Mouse (Mus musculus) cerebellum, postnatal 25 days (tissue): ENCODE results near the gene Theg.
A peak's percentile ranks its signal among the peaks of the same experiment; 100 is the strongest.

ENCODE experiments used
- DNase-seq, 2 experiments: peaks; one replicate each; pipeline ENCODE4 v3.0.0; 2021; ENCODE audit warnings: mixed read lengths in 2 of 2

Gene Theg

DNA sequence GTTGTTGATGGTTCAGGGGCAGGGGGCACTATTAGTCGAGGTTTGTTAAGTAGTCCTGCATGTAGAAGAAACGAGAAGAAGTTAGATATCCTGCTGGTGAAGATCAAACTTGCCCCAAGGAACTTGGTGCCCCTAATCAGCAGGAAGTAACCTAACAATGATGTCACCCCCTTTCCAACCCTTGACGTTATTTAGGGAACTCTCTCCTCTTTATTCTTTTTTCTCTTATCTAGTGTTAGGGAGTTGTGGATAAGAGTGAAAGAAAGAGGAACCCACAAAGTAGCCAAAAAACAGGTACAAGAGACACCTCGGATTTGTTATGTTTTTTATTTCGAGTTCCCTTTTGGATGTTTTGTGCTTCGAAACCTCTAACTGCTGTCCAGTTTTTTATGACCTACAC is 7.0 kb upstream of the Theg start:
- DNase-seq: no peak

GRCm38 (mm10) chr10:79590702-79591101 is 3.6 kb upstream of the Theg start:
- DNase-seq: no peak

- DNase-seq: no peak
These were observed 608 bp upstream of the Theg start for GRCm38 (mm10) chr10:79587752-79588126.

DNA sequence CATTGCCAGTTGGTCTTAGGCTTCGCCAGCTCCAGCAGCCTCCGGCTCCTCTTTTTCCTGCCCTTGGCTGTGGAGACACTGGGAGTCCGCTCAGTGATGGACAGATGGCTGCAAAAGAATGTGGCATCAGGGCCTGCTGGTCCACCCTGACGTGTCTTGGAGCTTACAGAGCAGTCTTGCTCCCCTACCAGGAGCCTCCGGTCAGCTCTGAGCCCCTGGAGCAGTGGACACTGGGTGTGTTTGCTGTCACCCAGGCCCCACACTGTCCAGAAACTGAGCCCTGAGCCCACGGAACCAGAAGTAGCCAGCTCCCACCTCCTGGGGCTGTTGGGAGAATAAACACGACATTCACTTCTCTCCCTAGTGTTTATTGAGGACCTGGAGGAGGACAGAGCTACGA is 888 bp downstream of the Theg start:
- DNase-seq: peak; percentile 33 to 37

GRCm38 (mm10) chr10:79585723-79586122 is 1.4 kb downstream of the Theg start:
- no peak for DNase-seq

DNA sequence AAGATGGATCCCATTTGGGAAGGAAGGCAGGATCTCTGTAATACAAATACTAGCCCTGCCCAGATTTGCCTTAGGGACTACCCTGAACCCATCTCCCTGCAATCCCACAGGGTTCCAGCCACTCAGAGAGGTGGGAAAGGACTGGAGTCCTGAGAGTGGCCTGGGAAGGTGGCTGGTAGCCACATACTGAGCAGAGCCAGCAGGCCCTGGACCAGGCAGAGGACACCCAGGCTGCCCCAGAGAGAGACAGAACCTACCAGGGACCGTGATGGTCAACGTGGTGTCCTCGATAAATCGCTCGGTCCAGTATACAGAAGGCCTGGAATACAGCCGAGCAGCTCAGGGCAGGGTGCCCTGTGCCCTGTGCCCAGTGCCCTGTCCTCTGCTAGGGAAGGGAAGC is 2.0 kb downstream of the Theg start:
- DNase-seq: no peak

- DNase-seq: no peak
These were observed 2.7 kb downstream of the Theg start for GRCm38 (mm10) chr10:79584426-79584825.

GRCm38 (mm10) chr10:79584021-79584420 is 3.1 kb downstream of the Theg start:
- DNase-seq: no peak

- DNase-seq: no peak
These were observed 5.6 kb downstream of the Theg start for GRCm38 (mm10) chr10:79581501-79581900.

GRCm38 (mm10) chr10:79580811-79581210 is 6.3 kb downstream of the Theg start:
- peak; percentile 42 to 65 for DNase-seq

GRCm38 (mm10) chr10:79580356-79580755 is 6.8 kb downstream of the Theg start:
- DNase-seq: no peak

GRCm38 (mm10) chr10:79579781-79580180 is 7.3 kb downstream of the Theg start:
- no peak for DNase-seq

- DNase-seq: no peak
These were observed 8.2 kb downstream of the Theg start for GRCm38 (mm10) chr10:79578891-79579290.

GRCm38 (mm10) chr10:79578276-79578675 is 8.9 kb downstream of the Theg start:
- no peak for DNase-seq

DNA sequence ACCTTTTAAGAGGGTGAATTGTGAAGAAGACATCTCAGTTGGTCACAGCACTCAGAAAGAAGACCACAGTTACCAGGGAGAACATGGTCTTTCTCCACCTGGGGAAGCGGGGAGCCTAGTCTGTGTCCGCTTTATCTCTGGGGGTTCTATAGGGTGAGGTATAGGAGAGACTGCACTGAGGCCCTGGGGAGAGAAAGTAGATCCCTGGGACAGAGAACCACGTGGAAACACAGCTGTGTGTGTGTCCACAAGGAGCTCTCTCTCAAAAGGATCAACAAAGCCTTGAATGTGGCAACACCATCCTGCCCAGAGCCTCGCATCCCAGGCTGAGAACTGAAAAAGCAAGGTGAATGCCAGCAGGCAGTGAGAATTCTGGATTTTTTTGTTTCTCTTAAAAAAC is 9.8 kb downstream of the Theg start:
- no peak for DNase-seq

GRCm38 (mm10) chr10:79575754-79576153 is 11.4 kb downstream of the Theg start:
- no peak for DNase-seq

DNA sequence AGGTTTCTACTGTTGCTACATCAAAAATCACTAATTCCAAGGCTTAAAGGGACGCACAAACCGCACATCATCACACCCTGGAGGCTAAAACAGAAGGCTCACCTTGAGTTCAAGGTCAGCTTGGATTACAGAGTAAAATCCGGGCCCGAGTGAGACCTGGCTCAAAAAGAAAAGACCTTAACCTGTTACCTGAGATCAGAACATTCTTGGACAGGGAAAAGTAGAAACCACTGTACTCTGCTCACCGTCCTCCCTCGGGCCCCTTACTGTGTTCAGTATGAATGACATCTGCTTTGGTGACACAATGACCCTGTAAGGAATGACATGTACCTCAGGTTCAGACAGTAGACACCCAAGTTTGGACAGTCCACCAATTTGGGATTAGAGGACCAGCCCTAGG is 12.3 kb downstream of the Theg start:
- no peak for DNase-seq

DNA sequence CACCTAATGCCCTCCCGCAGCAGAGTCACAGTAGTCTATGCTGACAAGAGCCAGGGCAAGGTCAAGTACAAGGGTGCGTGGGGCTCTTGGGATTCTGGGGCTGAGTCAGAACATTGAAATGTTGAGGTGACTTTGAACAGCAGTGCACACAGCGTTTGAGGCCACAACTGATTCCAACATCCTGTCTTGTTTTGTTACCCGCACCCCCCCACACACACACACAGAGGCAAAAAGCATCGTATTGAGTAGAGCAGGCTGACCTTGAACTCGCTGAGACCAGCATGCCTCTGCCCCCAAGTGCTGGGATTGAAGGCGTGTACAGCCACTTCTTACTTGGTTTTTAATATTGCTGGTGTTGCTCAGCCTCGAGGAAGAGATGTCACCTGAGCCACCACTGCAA is 12.8 kb downstream of the Theg start:
- DNase-seq: no peak

DNA sequence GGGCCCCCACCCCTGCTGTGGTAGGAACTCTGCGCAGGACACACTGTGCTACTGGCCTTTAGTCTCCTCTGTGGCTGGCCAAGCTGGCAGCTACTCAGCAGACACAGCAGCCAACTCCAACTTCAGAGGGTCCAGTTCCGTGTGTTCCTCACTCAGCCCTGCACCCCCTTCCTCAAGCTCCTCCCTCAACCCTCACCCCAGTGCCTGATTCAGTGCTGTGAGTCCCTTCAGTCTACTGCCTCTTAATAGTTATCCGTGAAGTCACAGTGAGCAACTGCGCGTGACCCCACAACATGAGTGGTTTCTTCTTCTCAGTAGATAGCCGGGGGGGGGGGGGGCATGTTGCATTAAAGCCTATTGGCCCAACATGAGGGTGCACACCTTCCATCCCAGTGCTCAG is 13.5 kb downstream of the Theg start:
- no peak for DNase-seq

DNA sequence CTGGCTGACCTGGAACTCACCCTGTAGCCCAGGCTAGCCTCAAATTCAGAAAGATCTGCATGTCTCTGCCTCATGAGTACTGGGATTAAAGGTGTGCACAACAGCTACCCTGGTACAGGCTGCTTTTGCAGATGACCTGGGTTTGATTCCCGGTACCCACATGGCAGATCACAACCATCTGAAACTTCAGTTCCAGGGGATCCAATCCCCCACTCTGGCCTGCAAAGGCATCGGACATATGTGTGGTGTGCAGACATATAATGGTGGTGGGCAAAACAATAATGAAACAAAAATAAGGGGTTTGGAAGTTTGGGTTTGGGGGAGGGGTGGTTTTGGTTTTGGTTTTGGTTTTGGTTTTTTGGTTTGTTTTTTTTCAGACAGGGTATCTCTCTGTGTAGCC is 15.8 kb downstream of the Theg start:
- DNase-seq: no peak

GRCm38 (mm10) chr10:79569921-79570320 is 17.2 kb downstream of the Theg start:
- no peak for DNase-seq

- no peak for DNase-seq
These were observed 27.4 kb downstream of the Theg start for GRCm38 (mm10) chr10:79559716-79560115.

GRCm38 (mm10) chr10:79557496-79557895 is 29.6 kb downstream of the Theg start:
- peak in 1 of 2 experiments; percentile 0 for DNase-seq

GRCm38 (mm10) chr10:79556951-79557350 is 30.2 kb downstream of the Theg start:
- DNase-seq: peak in 1 of 2 experiments; percentile 1

GRCm38 (mm10) chr10:79555238-79555724 is 31.9 kb downstream of the Theg start:
- no peak for DNase-seq
